Mouse (Mus musculus) olfactory bulb, adult 2 months (tissue): ENCODE data around the gene Gm14190. TPM values are rescaled to one million over a fixed set of nuclear protein-coding genes. Genes with fewer than 3 reads are reported as not detected.
"Not testable (repeated sequence)": the region's sequence is repeated elsewhere in the genome, so short reads cannot be mapped to it uniquely, and the experiment has no call there.

Experiments
- H3K27ac ChIP-seq: fragments of 200-500 bp; 2 replicates; pipeline ENCODE4 v1.5.1; 2012; ENCODE audit warnings: low read depth, low read length; ENCODE audit not compliant: insufficient read depth
- H3K4me1 ChIP-seq: fragments of 200-500 bp; 2 replicates; pipeline ENCODE4 v1.6.1; 2012; ENCODE audit warnings: low read length; ENCODE audit not compliant: control insufficient read depth, insufficient read depth
- H3K4me3 ChIP-seq: fragments of 200-500 bp; 2 replicates; pipeline ENCODE4 v1.5.1; 2012; ENCODE audit warnings: mild to moderate bottlenecking, low read depth, low read length, moderate library complexity; ENCODE audit not compliant: insufficient read depth
- CTCF ChIP-seq: fragments of 200-500 bp; IDR thresholded peaks from 2 replicates; pipeline ENCODE4 v1.5.1; 2012; ENCODE audit warnings: low read depth, mild to moderate bottlenecking, low read length, moderate library complexity; ENCODE audit not compliant: insufficient read depth
- POLR2A ChIP-seq: fragments of 200-500 bp; IDR thresholded peaks from 2 replicates; pipeline ENCODE4 v1.6.1; 2012; ENCODE audit warnings: mild to moderate bottlenecking, low read depth, low read length, moderate library complexity; ENCODE audit not compliant: insufficient read depth
- WGBS: fragments of 180-500 bp; shearing (Covaris S2); methylation state at CpG from one replicate; pipeline ENCODE4 v1.1.7; 2018; 5-methylcytosine and 5-hydroxymethylcytosine counted together
- polyA plus RNA-seq: library from polyadenylated mRNA; stranded (reverse); fragments of >200 nt; gene quantifications from 2 replicates; pipeline ENCODE4 v1.2.4, GENCODE M21; 2012; ENCODE audit warnings: low replicate concordance; ENCODE audit not compliant: missing spikeins, insufficient read depth, insufficient read length

Gm14190 gene
- polyA plus RNA-seq, 1 experiment: not detected

GRCm38 (mm10) chr11:99657051-99657450 is 33.5 kb downstream of the Gm14190 start:
- no peak overlapping the region for H3K4me3 ChIP-seq
- no peak for TF ChIP-seq CTCF
- TF ChIP-seq POLR2A: no peak
- WGBS: 55% methylated on average over 5 of the region's 5 CpGs
- H3K4me1 ChIP-seq: no peaks in the 10 kb centered on the region
- H3K27ac ChIP-seq: no peak overlapping the region

GRCm38 (mm10) chr11:99650136-99650535 is 40.4 kb downstream of the Gm14190 start, which contains the start of gene Gm11555:
Gene Gm11555 (minus strand): TSS chr11:99650236.
- TF ChIP-seq POLR2A (no peak), CTCF (no peak)
- 81% methylated on average over 2 of the region's 2 CpGs for WGBS
- Histone ChIP-seq H3K4me1 (no peaks in the 10 kb centered on the region), H3K4me3 (no peak within 1 kb of the TSS), H3K27ac (no peak within 1 kb of the TSS)

GRCm38 (mm10) chr11:99646444-99646843 is 44.1 kb downstream of the Gm14190 start:
- WGBS: 71% methylated on average over 15 of the region's 15 CpGs
- Histone ChIP-seq H3K27ac (no peak overlapping the region), H3K4me3 (no peak overlapping the region), H3K4me1 (0 out of 2 replicates have a peak, but pooled peaks cover 3% of the 10 kb centered on the region)
- no peak for TF ChIP-seq CTCF
- no peak for TF ChIP-seq POLR2A

- no peak overlapping the region for H3K4me3 ChIP-seq
- H3K4me1 ChIP-seq: 0 out of 2 replicates have a peak, but pooled peaks cover 3% of the 10 kb centered on the region
- H3K27ac ChIP-seq: no peak overlapping the region
- TF ChIP-seq CTCF (no peak), POLR2A (no peak)
- 51% methylated on average over 3 of the region's 3 CpGs for WGBS
Observed at GRCm38 (mm10) chr11:99644351-99644750, 46.2 kb downstream of the Gm14190 start.

GRCm38 (mm10) chr11:99643635-99644139 is 46.9 kb downstream of the Gm14190 start, which contains the start of gene Krtap4-7:
Gene Krtap4-7 (minus strand): TSS chr11:99644089.
- not testable (repeated sequence) for H3K4me1 ChIP-seq, H3K27ac ChIP-seq, H3K4me3 ChIP-seq
- WGBS: 82% methylated on average over 9 of the region's 9 CpGs

- no peak overlapping the region for H3K4me3 ChIP-seq
- peaks cover 10% of the 10 kb centered on the region; the same call in 1 of the 2 replicates for H3K4me1 ChIP-seq
- WGBS: 40% methylated on average over 1 of the region's 1 CpGs
- H3K27ac ChIP-seq: no peak overlapping the region
- no peak for TF ChIP-seq CTCF
- no peak for TF ChIP-seq POLR2A
Observed at GRCm38 (mm10) chr11:99640926-99641325, 49.6 kb downstream of the Gm14190 start.

Other genes with a start within 250 kb of the Gm14190 start
- gene Krt23, start 197.6 kb downstream of the Gm14190 start, polyA plus RNA-seq: not detected in 2 replicates
- gene Krt39, start 169.4 kb downstream of the Gm14190 start, polyA plus RNA-seq: not detected in 2 replicates
- not detected in 2 replicates for gene Krt40, start 147.6 kb downstream of the Gm14190 start, polyA plus RNA-seq
- not detected in 2 replicates for gene Krtap3-3, start 139.9 kb downstream of the Gm14190 start, polyA plus RNA-seq
- gene Krtap3-2, start 133.9 kb downstream of the Gm14190 start, polyA plus RNA-seq: not detected in 2 replicates
- not detected in 2 replicates for gene Gm11939, start 131.3 kb downstream of the Gm14190 start, polyA plus RNA-seq
- gene Krtap3-1, start 124.1 kb downstream of the Gm14190 start, polyA plus RNA-seq: not detected in 2 replicates
- not detected in 2 replicates for gene Krtap1-5, start 109.7 kb downstream of the Gm14190 start, polyA plus RNA-seq
- gene Krtap1-4, start 107.1 kb downstream of the Gm14190 start, polyA plus RNA-seq: not detected in 2 replicates
- gene Krtap1-3, start 99.4 kb downstream of the Gm14190 start, polyA plus RNA-seq: not detected in 2 replicates
- not detected in 2 replicates for gene Krtap9-3, start 92.6 kb downstream of the Gm14190 start, polyA plus RNA-seq
- not detected in 2 replicates for gene Gm11938, start 87.4 kb downstream of the Gm14190 start, polyA plus RNA-seq
- gene Gm11937, start 80.6 kb downstream of the Gm14190 start, polyA plus RNA-seq: not detected in 2 replicates
- not detected in 2 replicates for gene Krtap2-4, start 75.9 kb downstream of the Gm14190 start, polyA plus RNA-seq
- gene Gm11562, start 70.3 kb downstream of the Gm14190 start, polyA plus RNA-seq: not detected in 2 replicates
- gene Krtap4-1, start 62.5 kb downstream of the Gm14190 start, polyA plus RNA-seq: not detected in 2 replicates
- not detected in 2 replicates for gene Krtap4-2, start 55.7 kb downstream of the Gm14190 start, polyA plus RNA-seq
- not detected in 2 replicates for gene Krtap4-7, start 46.7 kb downstream of the Gm14190 start, polyA plus RNA-seq
- not detected in 2 replicates for gene Gm11555, start 40.5 kb downstream of the Gm14190 start, polyA plus RNA-seq
- not detected in 2 replicates for gene Gm11563, start 31.8 kb downstream of the Gm14190 start, polyA plus RNA-seq
- gene Krtap4-6, start 24.8 kb downstream of the Gm14190 start, polyA plus RNA-seq: not detected in 2 replicates
- not detected in 2 replicates for gene Gm14180, start 43.5 kb upstream of the Gm14190 start, polyA plus RNA-seq
- not detected in 2 replicates for gene Gm11595, start 82.2 kb upstream of the Gm14190 start, polyA plus RNA-seq
- not detected in 2 replicates for gene Krtap4-8, start 90.0 kb upstream of the Gm14190 start, polyA plus RNA-seq
- gene Krtap4-9, start 94.5 kb upstream of the Gm14190 start, polyA plus RNA-seq: not detected in 2 replicates
- not detected in 2 replicates for gene Gm11596, start 102.7 kb upstream of the Gm14190 start, polyA plus RNA-seq
- gene Gm11569, start 108.2 kb upstream of the Gm14190 start, polyA plus RNA-seq: not detected in 2 replicates
- gene Gm11554, start 113.7 kb upstream of the Gm14190 start, polyA plus RNA-seq: not detected in 2 replicates
- not detected in 2 replicates for gene Krtap4-13, start 119.2 kb upstream of the Gm14190 start, polyA plus RNA-seq
- gene Gm11564, start 124.9 kb upstream of the Gm14190 start, polyA plus RNA-seq: not detected in 2 replicates
- gene 2300003K06Rik, start 147.3 kb upstream of the Gm14190 start, polyA plus RNA-seq: not detected in 2 replicates
- gene Krtap4-16, start 160.9 kb upstream of the Gm14190 start, polyA plus RNA-seq: not detected in 2 replicates
- not detected in 2 replicates for gene Gm11568, start 167.2 kb upstream of the Gm14190 start, polyA plus RNA-seq
- not detected in 2 replicates for gene Gm11559, start 173.7 kb upstream of the Gm14190 start, polyA plus RNA-seq
- gene Krtap9-1, start 182.6 kb upstream of the Gm14190 start, polyA plus RNA-seq: not detected in 2 replicates
- not detected in 2 replicates for gene Gm11567, start 188.4 kb upstream of the Gm14190 start, polyA plus RNA-seq
- not detected in 2 replicates for gene Krtap31-1, start 217.2 kb upstream of the Gm14190 start, polyA plus RNA-seq
- not detected in 2 replicates for gene Gm11565, start 224.0 kb upstream of the Gm14190 start, polyA plus RNA-seq
- not detected in 2 replicates for gene Krtap31-2, start 245.6 kb upstream of the Gm14190 start, polyA plus RNA-seq